Mouse (Mus musculus) heart, postnatal 0 days (tissue): ENCODE measurements around the gene Thbs1.

Experiments
- CTCF ChIP-seq: IDR thresholded peaks from 2 replicates; pipeline ENCODE4 v1.5.1; 2016; ENCODE audit warnings: antibody characterized with exemption, control low read depth, low read depth
- EP300 ChIP-seq: IDR thresholded peaks from 2 replicates; pipeline ENCODE4 v1.6.1; 2016; ENCODE audit warnings: antibody characterized with exemption, low read depth

GRCm38 (mm10) chr2:118074030-118074429, 37.6 kb upstream of the Thbs1 start:
- no peak for TF ChIP-seq CTCF
- TF ChIP-seq EP300 = no peak
